Mouse (Mus musculus) kidney, postnatal 14 days (tissue): ENCODE measurements at regions not wholly inside any gene's neighbourhood (a gene's known extent, or its start where the extent isn't known, plus 50 kb on each side); places are given as distances from the start of the nearest gene placed in this dataset.

ENCODE experiments used
- DNase-seq: peaks from one replicate; pipeline ENCODE4 v3.0.0; 2022; ENCODE audit warnings: mixed read lengths

GRCm38 (mm10) chr11:31785160-31785559, 86.9 kb upstream of the Cpeb4 start:
- DNase-seq: no peak

- no peak for DNase-seq
Observed at GRCm38 (mm10) chr11:31787376-31787775, 84.6 kb upstream of the Cpeb4 start.

- DNase-seq: no peak
Observed at GRCm38 (mm10) chr11:31787917-31788703, 83.9 kb upstream of the Cpeb4 start.

GRCm38 (mm10) chr11:31789967-31790366, 82.0 kb upstream of the Cpeb4 start:
- DNase-seq: no peak

- DNase-seq: no peak
Observed at GRCm38 (mm10) chr11:31791264-31791663, 80.7 kb upstream of the Cpeb4 start.

GRCm38 (mm10) chr11:31795084-31795483, 76.9 kb upstream of the Cpeb4 start:
- DNase-seq: no peak

- DNase-seq: peak; percentile 47
Observed at GRCm38 (mm10) chr11:31796245-31796644, 75.8 kb upstream of the Cpeb4 start.

- peak; percentile 65 for DNase-seq
Observed at GRCm38 (mm10) chr11:31801575-31801974, 70.4 kb upstream of the Cpeb4 start.

- DNase-seq: peak; percentile 63
Observed at GRCm38 (mm10) chr11:31803319-31803891, 68.6 kb upstream of the Cpeb4 start.

- no peak for DNase-seq
Observed at GRCm38 (mm10) chr11:31804518-31804917, 67.5 kb upstream of the Cpeb4 start.

GRCm38 (mm10) chr11:31807461-31808215, 64.4 kb upstream of the Cpeb4 start:
- peak; percentile 93 for DNase-seq

- DNase-seq: no peak
Observed at GRCm38 (mm10) chr11:31808216-31808838, 63.7 kb upstream of the Cpeb4 start.

- no peak for DNase-seq
Observed at GRCm38 (mm10) chr11:31810011-31810786, 61.8 kb upstream of the Cpeb4 start.

GRCm38 (mm10) chr11:31812215-31812614, 59.8 kb upstream of the Cpeb4 start:
- DNase-seq: no peak

- DNase-seq: no peak
Observed at GRCm38 (mm10) chr11:31814616-31815015, 57.4 kb upstream of the Cpeb4 start.

- DNase-seq: no peak
Observed at GRCm38 (mm10) chr11:31815855-31816488, 56.0 kb upstream of the Cpeb4 start.

- no peak for DNase-seq
Observed at GRCm38 (mm10) chr11:31818032-31818431, 54.0 kb upstream of the Cpeb4 start.

GRCm38 (mm10) chr11:31819964-31820363, 52.0 kb upstream of the Cpeb4 start:
- no peak for DNase-seq

- peak; percentile 75 for DNase-seq
Observed at GRCm38 (mm10) chr11:31821479-31822411, 50.3 kb upstream of the Cpeb4 start.
